Mouse (Mus musculus) testis, postnatal 10 days (tissue): ENCODE data around the gene Gstm6.
"Not testable (repeated sequence)": the region's sequence is repeated elsewhere in the genome, so short reads cannot be mapped to it uniquely, and the experiment has no call there.

Experiments
- DNase-seq: peaks from one replicate; pipeline ENCODE4 v3.0.0; 2021; ENCODE audit warnings: low spot score

Gstm6 gene

DNA sequence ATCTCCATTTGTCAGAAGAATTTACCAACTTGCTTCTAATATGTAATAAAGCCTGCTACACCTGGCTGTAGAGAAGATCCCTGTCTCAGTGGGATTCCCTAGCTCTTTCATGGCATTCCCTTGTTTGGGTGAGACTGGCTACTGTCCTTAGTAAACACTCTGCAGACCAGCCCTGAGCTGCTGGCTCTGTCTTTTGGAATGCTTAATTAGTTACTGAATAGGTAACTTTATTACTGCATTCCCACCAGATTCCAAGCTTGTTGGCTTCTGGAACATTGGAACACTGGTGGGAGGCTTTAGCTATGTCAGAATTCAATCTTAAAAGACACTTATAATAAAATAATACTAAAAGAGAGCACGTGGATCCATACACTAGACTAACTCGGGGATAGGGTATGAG, 54.3 kb downstream of the Gstm6 start:
- DNase-seq = not testable (repeated sequence)
